Mouse (Mus musculus): ENCODE measurements around the gene Mtmr11. TPM values are rescaled to one million over a fixed set of nuclear protein-coding genes. Genes with fewer than 3 reads are reported as not detected.

Gene Mtmr11
- polyA plus RNA-seq, 1 experiment from 2014 or later = 13.7 TPM

GRCm38 (mm10) chr3:96155501-96155900, 6.3 kb upstream of the Mtmr11 start:
- H3K27ac ChIP-seq = no peak overlapping the region
- H3K4me3 ChIP-seq (replicated peaks) = no peak overlapping the region
- H3K9me3 ChIP-seq = no peaks in the 10 kb centered on the region
- ATAC-seq (ENCODE audit: insufficient read depth, low FRiP score, low read depth) = no peak
- WGBS = 78% methylated on average over 8 of the region's 8 CpGs
- no peaks in the 10 kb centered on the region for H3K27me3 ChIP-seq (replicated peaks)
- no peak overlapping the region for H3K4me2 ChIP-seq
- peaks cover 39% of the 10 kb centered on the region for H3K36me3 ChIP-seq
- peaks cover 7% of the 10 kb centered on the region; the same call in 1 of the 2 replicates for H3K4me1 ChIP-seq
- H3K9ac ChIP-seq = no peak overlapping the region

DNA sequence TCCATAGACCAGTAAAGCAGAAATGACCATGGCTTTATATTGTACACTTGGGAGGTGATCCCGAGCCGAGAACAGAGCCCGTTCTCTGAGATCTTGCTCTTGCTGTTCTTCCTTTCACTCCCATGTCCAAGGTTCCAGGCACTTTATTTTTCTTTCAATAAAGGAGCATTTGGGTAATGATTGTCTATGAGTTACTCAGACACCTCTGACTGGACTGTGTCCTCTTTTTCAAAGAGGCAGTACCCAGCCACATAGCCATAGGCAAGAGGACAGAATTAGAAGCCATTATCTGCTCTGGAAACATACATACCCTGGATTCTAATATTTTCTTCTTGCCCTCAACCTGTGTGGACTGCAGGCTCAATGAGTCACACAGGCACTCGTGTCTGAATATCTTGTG, 2.0 kb upstream of the Mtmr11 start:
- Histone ChIP-seq H3K27ac (peak overlapping the region; percentile 85), H3K4me1 (peaks cover 13% of the 10 kb centered on the region), H3K27me3 (replicated peaks) (no peaks in the 10 kb centered on the region), H3K9me3 (no peaks in the 10 kb centered on the region), H3K4me2 (peak overlapping the region; percentile 92), H3K36me3 (peaks cover 6% of the 10 kb centered on the region), H3K9ac (no peak overlapping the region), H3K4me3 (replicated peaks) (no peak overlapping the region)
- WGBS = 64% methylated on average over 4 of the region's 4 CpGs
- ATAC-seq (ENCODE audit: insufficient read depth, low FRiP score, low read depth) = no peak

DNA sequence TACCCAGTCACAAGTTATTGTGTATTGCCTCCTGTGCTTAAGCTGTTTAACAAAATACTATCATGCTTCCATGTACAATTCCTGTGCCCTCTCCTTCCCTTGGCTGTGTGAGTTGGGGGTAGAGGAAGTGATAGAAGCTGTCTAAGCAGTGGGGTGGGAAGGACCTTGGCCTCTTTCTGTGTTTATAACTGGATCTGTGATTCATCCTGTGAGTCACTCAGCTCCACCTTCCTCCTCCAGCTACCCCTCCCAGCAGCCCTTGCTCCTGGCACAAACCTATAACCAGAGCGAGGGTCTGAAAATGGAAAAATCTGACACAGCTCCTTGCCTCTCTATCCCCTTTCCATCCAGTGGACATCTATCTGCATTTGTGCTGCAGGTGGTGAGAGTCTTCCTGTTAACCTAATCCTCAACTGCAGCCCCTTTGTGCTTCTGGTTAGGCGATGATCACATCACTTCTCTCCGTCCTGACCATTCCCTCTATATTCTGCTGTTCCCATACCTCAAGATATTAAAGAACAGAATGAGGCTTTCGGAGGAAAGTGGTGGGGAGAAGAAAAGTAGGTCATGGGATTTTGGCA, 1.5 kb upstream of the Mtmr11 start:
- H3K27me3 ChIP-seq (replicated peaks) = no peaks in the 10 kb centered on the region
- peak overlapping the region; percentile 92 for H3K4me2 ChIP-seq
- 29% methylated on average over 4 of the region's 4 CpGs for WGBS
- H3K9me3 ChIP-seq = no peaks in the 10 kb centered on the region
- peaks cover 13% of the 10 kb centered on the region for H3K4me1 ChIP-seq
- H3K27ac ChIP-seq = peak overlapping the region; percentile 85
- H3K36me3 ChIP-seq = peaks cover under 1% of the 10 kb centered on the region; the same call in 1 of the 2 replicates
- ATAC-seq (ENCODE audit: insufficient read depth, low FRiP score, low read depth) = peak; percentile 76
- H3K9ac ChIP-seq = no peak overlapping the region
- H3K4me3 ChIP-seq (replicated peaks) = peak overlapping the region; percentile 54

GRCm38 (mm10) chr3:96160803-96161516, 844 bp upstream of the Mtmr11 start:
- peak; percentile 78 for ATAC-seq (ENCODE audit: insufficient read depth, low FRiP score, low read depth)
- WGBS = under 1% methylated on average over 12 of the region's 12 CpGs
- H3K4me2 ChIP-seq = peak overlapping the region; percentile 92
- no peaks in the 10 kb centered on the region for H3K27me3 ChIP-seq (replicated peaks)
- peak overlapping the region; percentile 54 for H3K4me3 ChIP-seq (replicated peaks)
- H3K9ac ChIP-seq = peak overlapping the region; percentile 41; the same call in 1 of the 2 replicates
- H3K4me1 ChIP-seq = peaks cover 13% of the 10 kb centered on the region
- peak overlapping the region; percentile 85 for H3K27ac ChIP-seq
- H3K36me3 ChIP-seq = no peaks in the 10 kb centered on the region
- no peaks in the 10 kb centered on the region for H3K9me3 ChIP-seq

GRCm38 (mm10) chr3:96163040-96163439, 1.2 kb downstream of the Mtmr11 start:
- Histone ChIP-seq H3K4me2 (peak overlapping the region; percentile 10; the same call in 1 of the 2 replicates), H3K9me3 (no peaks in the 10 kb centered on the region), H3K9ac (no peak overlapping the region), H3K4me1 (peaks cover 13% of the 10 kb centered on the region), H3K36me3 (no peaks in the 10 kb centered on the region), H3K4me3 (replicated peaks) (peak overlapping the region; percentile 54; the same call in 1 of the 2 replicates), H3K27ac (peak overlapping the region; percentile 85; the same call in 1 of the 2 replicates), H3K27me3 (replicated peaks) (no peaks in the 10 kb centered on the region)
- ATAC-seq (ENCODE audit: insufficient read depth, low FRiP score, low read depth) = no peak
- 90% methylated on average over 6 of the region's 6 CpGs for WGBS

- no peak overlapping the region for H3K9ac ChIP-seq
- WGBS = 72% methylated on average over 12 of the region's 12 CpGs
- H3K27me3 ChIP-seq (replicated peaks) = no peaks in the 10 kb centered on the region
- H3K4me3 ChIP-seq (replicated peaks) = no peak overlapping the region
- no peak overlapping the region for H3K27ac ChIP-seq
- H3K36me3 ChIP-seq = no peaks in the 10 kb centered on the region
- no peak for ATAC-seq (ENCODE audit: insufficient read depth, low FRiP score, low read depth)
- H3K4me2 ChIP-seq = no peak overlapping the region
- H3K9me3 ChIP-seq = no peaks in the 10 kb centered on the region
- H3K4me1 ChIP-seq = peaks cover 15% of the 10 kb centered on the region
Observed at GRCm38 (mm10) chr3:96168466-96169158, 6.8 kb downstream of the Mtmr11 start.

- Histone ChIP-seq H3K27me3 (replicated peaks) (no peaks in the 10 kb centered on the region), H3K9me3 (no peaks in the 10 kb centered on the region), H3K4me1 (peaks cover 20% of the 10 kb centered on the region), H3K4me2 (no peak overlapping the region), H3K27ac (peak overlapping the region; percentile 99; the same call in 1 of the 2 replicates), H3K36me3 (no peaks in the 10 kb centered on the region), H3K4me3 (replicated peaks) (no peak overlapping the region), H3K9ac (no peak overlapping the region)
- WGBS = 94% methylated on average over 4 of the region's 4 CpGs
- no peak for ATAC-seq (ENCODE audit: insufficient read depth, low FRiP score, low read depth)
Observed at GRCm38 (mm10) chr3:96170276-96170675, 8.5 kb downstream of the Mtmr11 start.

DNA sequence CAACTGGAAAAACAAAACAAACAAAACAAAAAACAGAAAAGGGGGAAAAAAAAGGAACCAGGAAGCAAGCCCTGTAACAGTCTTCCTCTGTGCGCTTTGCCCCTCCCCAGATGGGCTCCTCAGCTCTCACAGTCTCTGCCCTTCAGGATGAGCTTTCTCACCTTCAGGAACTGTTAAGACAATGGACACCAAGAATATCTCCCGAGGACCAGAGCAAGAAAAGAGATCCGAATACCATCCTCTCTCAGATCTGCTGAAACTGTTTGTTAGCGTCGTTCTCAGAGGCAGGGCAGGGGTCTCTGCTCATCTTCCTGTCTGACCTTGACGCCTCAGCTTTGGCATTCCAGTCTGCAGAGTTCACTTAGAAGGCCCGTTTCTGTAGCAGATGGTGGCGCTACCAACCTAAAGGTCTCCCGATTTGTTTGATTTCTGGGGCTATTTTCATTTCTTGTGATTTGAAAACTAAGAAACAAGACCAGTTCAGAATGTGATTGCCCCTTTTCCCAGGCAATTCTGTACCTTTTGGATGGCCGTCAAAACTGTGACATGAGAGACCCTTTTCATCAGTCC, 9.3 kb downstream of the Mtmr11 start:
- H3K27ac ChIP-seq = peak overlapping the region; percentile 99
- no peaks in the 10 kb centered on the region for H3K27me3 ChIP-seq (replicated peaks)
- peak overlapping the region; percentile 65; the same call in 1 of the 2 replicates for H3K9ac ChIP-seq
- 52% methylated on average over 10 of the region's 10 CpGs for WGBS
- peak overlapping the region; percentile 89 for H3K4me2 ChIP-seq
- peaks cover 20% of the 10 kb centered on the region for H3K4me1 ChIP-seq
- no peaks in the 10 kb centered on the region for H3K36me3 ChIP-seq
- ATAC-seq (ENCODE audit: insufficient read depth, low FRiP score, low read depth) = no peak
- H3K4me3 ChIP-seq (replicated peaks) = peak overlapping the region; percentile 95; the same call in 1 of the 2 replicates
- no peaks in the 10 kb centered on the region for H3K9me3 ChIP-seq

DNA sequence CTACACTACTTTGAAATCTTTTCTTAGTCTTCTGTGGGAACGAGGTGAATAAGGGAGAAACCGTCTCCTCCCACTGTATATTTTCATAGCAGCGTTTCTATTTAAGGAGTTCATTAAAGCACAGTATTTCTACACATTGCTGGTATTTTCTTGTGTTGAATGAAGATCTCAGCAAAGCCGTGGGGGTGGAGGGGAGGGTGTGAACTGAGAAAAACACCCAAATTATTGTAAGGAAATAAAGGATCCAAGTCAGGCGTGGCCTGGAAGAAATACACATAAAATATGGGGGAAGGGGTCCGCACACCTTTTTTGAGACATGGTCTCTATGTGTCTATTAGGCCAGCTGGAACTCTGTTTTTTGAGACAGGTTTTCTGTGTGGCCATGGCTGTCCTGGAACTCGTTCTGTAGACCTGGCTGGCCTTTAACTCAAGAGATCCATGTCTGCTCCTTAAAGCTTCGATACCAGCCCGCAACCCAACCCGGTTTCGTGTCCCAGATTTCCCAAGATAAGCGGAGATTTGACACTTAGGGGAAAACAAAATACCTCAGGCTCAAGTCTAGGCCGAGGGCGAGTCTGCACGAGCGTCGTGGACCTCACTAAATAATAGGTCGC, 9.9 kb downstream of the Mtmr11 start:
- H3K4me1 ChIP-seq = peaks cover 20% of the 10 kb centered on the region
- peak overlapping the region; percentile 65 for H3K9ac ChIP-seq
- H3K27ac ChIP-seq = peak overlapping the region; percentile 99
- peak overlapping the region; percentile 95 for H3K4me3 ChIP-seq (replicated peaks)
- WGBS = 13% methylated on average over 18 of the region's 18 CpGs
- peak overlapping the region; percentile 89 for H3K4me2 ChIP-seq
- H3K27me3 ChIP-seq (replicated peaks) = no peaks in the 10 kb centered on the region
- H3K9me3 ChIP-seq = no peaks in the 10 kb centered on the region
- H3K36me3 ChIP-seq = peaks cover 5% of the 10 kb centered on the region; the same call in 1 of the 2 replicates
- no peak for ATAC-seq (ENCODE audit: insufficient read depth, low FRiP score, low read depth)

- under 1% methylated on average over 57 of the region's 58 CpGs for WGBS
- peak within 1 kb of the TSS; percentile 99 for H3K27ac ChIP-seq
- no peaks in the 10 kb centered on the region for H3K9me3 ChIP-seq
- peaks cover 20% of the 10 kb centered on the region for H3K4me1 ChIP-seq
- H3K4me3 ChIP-seq (replicated peaks) = peak within 1 kb of the TSS; percentile 95
- peaks cover 7% of the 10 kb centered on the region for H3K36me3 ChIP-seq
- H3K4me2 ChIP-seq = peak within 1 kb of the TSS; percentile 89
- ATAC-seq (ENCODE audit: insufficient read depth, low FRiP score, low read depth) = peak; percentile 93
- no peaks in the 10 kb centered on the region for H3K27me3 ChIP-seq (replicated peaks)
- peak within 1 kb of the TSS; percentile 88 for H3K9ac ChIP-seq
Observed at GRCm38 (mm10) chr3:96172197-96173178, 10.7 kb downstream of the Mtmr11 start, which contains the start of gene Sf3b4. Gene Sf3b4 (plus strand): TSS chr3:96172332.

All from stomach, embryonic 15.5 days (tissue).